Mouse (Mus musculus): ENCODE results near the gene Atp2a3. TPM values are rescaled to one million over a fixed set of nuclear protein-coding genes. Genes with fewer than 3 reads are reported as not detected.

Atp2a3 gene
- polyA plus RNA-seq, 1 experiment from 2014 or later: 0.68 TPM

- H3K9me3 ChIP-seq (ENCODE audit: control insufficient read depth, low read length): no peaks in the 10 kb centered on the region
- H3K4me3 ChIP-seq (ENCODE audit: low read depth, low read length): no peak overlapping the region
- ATAC-seq (ENCODE audit: low FRiP score) (no peak), DNase-seq (ENCODE audit: low spot score) (no peak)
- peaks cover 37% of the 10 kb centered on the region for H3K27me3 ChIP-seq (ENCODE audit: control insufficient read depth, insufficient read depth, low read length)
- no peak overlapping the region for H3K9ac ChIP-seq (ENCODE audit: low read depth, low read length)
- no peak overlapping the region for H3K27ac ChIP-seq (ENCODE audit: low read depth, low read length)
- H3K4me1 ChIP-seq (replicated peaks; ENCODE audit: control insufficient read depth, insufficient read depth, low read length): 0 out of 2 replicates have a peak, but pooled peaks cover 3% of the 10 kb centered on the region
- WGBS: 85% methylated on average over 2 of the region's 2 CpGs
- no peak overlapping the region for H3K4me2 ChIP-seq (replicated peaks; ENCODE audit: low read depth, low read length)
- no peaks in the 10 kb centered on the region for H3K36me3 ChIP-seq (ENCODE audit: control insufficient read depth, insufficient read depth, low read length)
Observed at GRCm38 (mm10) chr11:72962378-72962777, 1.4 kb downstream of the Atp2a3 start.

- Histone ChIP-seq H3K9ac (ENCODE audit: low read depth, low read length) (no peak overlapping the region), H3K27me3 (ENCODE audit: control insufficient read depth, insufficient read depth, low read length) (peaks cover 37% of the 10 kb centered on the region), H3K4me2 (replicated peaks; ENCODE audit: low read depth, low read length) (no peak overlapping the region), H3K27ac (ENCODE audit: low read depth, low read length) (no peak overlapping the region), H3K4me1 (replicated peaks; ENCODE audit: control insufficient read depth, insufficient read depth, low read length) (0 out of 2 replicates have a peak, but pooled peaks cover 3% of the 10 kb centered on the region), H3K4me3 (ENCODE audit: low read depth, low read length) (no peak overlapping the region), H3K9me3 (ENCODE audit: control insufficient read depth, low read length) (no peaks in the 10 kb centered on the region), H3K36me3 (ENCODE audit: control insufficient read depth, insufficient read depth, low read length) (no peaks in the 10 kb centered on the region)
- no peak for ATAC-seq (ENCODE audit: low FRiP score)
- no peak for DNase-seq (ENCODE audit: low spot score)
- WGBS: 59% methylated on average over 7 of the region's 7 CpGs
Observed at GRCm38 (mm10) chr11:72963058-72963788, 2.3 kb downstream of the Atp2a3 start.

- no peak for DNase-seq (ENCODE audit: low spot score)
- Histone ChIP-seq H3K4me2 (replicated peaks; ENCODE audit: low read depth, low read length) (no peak overlapping the region), H3K36me3 (ENCODE audit: control insufficient read depth, insufficient read depth, low read length) (no peaks in the 10 kb centered on the region), H3K4me3 (ENCODE audit: low read depth, low read length) (no peak overlapping the region), H3K9me3 (ENCODE audit: control insufficient read depth, low read length) (no peaks in the 10 kb centered on the region), H3K9ac (ENCODE audit: low read depth, low read length) (no peak overlapping the region), H3K27me3 (ENCODE audit: control insufficient read depth, insufficient read depth, low read length) (peaks cover 36% of the 10 kb centered on the region), H3K4me1 (replicated peaks; ENCODE audit: control insufficient read depth, insufficient read depth, low read length) (0 out of 2 replicates have a peak, but pooled peaks cover 3% of the 10 kb centered on the region), H3K27ac (ENCODE audit: low read depth, low read length) (no peak overlapping the region)
- no peak for ATAC-seq (ENCODE audit: low FRiP score)
- WGBS: 56% methylated on average over 3 of the region's 3 CpGs
Observed at GRCm38 (mm10) chr11:72963789-72964294, 2.9 kb downstream of the Atp2a3 start.

GRCm38 (mm10) chr11:72974995-72975503 is 14.1 kb downstream of the Atp2a3 start:
- Histone ChIP-seq H3K9me3 (ENCODE audit: control insufficient read depth, low read length) (no peaks in the 10 kb centered on the region), H3K27me3 (ENCODE audit: control insufficient read depth, insufficient read depth, low read length) (no peaks in the 10 kb centered on the region; the same call in 1 of the 2 replicates), H3K4me3 (ENCODE audit: low read depth, low read length) (no peak overlapping the region), H3K9ac (ENCODE audit: low read depth, low read length) (no peak overlapping the region), H3K36me3 (ENCODE audit: control insufficient read depth, insufficient read depth, low read length) (no peaks in the 10 kb centered on the region), H3K4me1 (replicated peaks; ENCODE audit: control insufficient read depth, insufficient read depth, low read length) (no peaks in the 10 kb centered on the region), H3K4me2 (replicated peaks; ENCODE audit: low read depth, low read length) (no peak overlapping the region), H3K27ac (ENCODE audit: low read depth, low read length) (no peak overlapping the region)
- DNase-seq (ENCODE audit: low spot score) (no peak), ATAC-seq (ENCODE audit: low FRiP score) (no peak)
- 84% methylated on average over 13 of the region's 13 CpGs for WGBS

- 85% methylated on average over 9 of the region's 9 CpGs for WGBS
Observed at GRCm38 (mm10) chr11:72982516-72982915, 21.5 kb downstream of the Atp2a3 start.

GRCm38 (mm10) chr11:72983283-72983682 is 22.3 kb downstream of the Atp2a3 start:
- H3K4me1 ChIP-seq (replicated peaks; ENCODE audit: control insufficient read depth, insufficient read depth, low read length): no peaks in the 10 kb centered on the region
- ATAC-seq (ENCODE audit: low FRiP score) (no peak), DNase-seq (ENCODE audit: low spot score) (no peak)
- H3K36me3 ChIP-seq (ENCODE audit: control insufficient read depth, insufficient read depth, low read length): no peaks in the 10 kb centered on the region
- H3K4me3 ChIP-seq (ENCODE audit: low read depth, low read length): no peak overlapping the region
- no peak overlapping the region for H3K4me2 ChIP-seq (replicated peaks; ENCODE audit: low read depth, low read length)
- H3K9me3 ChIP-seq (ENCODE audit: control insufficient read depth, low read length): no peaks in the 10 kb centered on the region
- WGBS: 49% methylated on average over 5 of the region's 5 CpGs
- no peak overlapping the region for H3K9ac ChIP-seq (ENCODE audit: low read depth, low read length)
- no peaks in the 10 kb centered on the region; the same call in 1 of the 2 replicates for H3K27me3 ChIP-seq (ENCODE audit: control insufficient read depth, insufficient read depth, low read length)
- H3K27ac ChIP-seq (ENCODE audit: low read depth, low read length): no peak overlapping the region

More at GRCm38 (mm10) chr11:72982516-72982915, 21.5 kb downstream of the Atp2a3 start:
- no peak overlapping the region for H3K4me3 ChIP-seq (ENCODE audit: low read depth, low read length)
- H3K9ac ChIP-seq (ENCODE audit: low read depth, low read length): no peak overlapping the region
- H3K9me3 ChIP-seq (ENCODE audit: control insufficient read depth, low read length): no peaks in the 10 kb centered on the region
- no peak for ATAC-seq (ENCODE audit: low FRiP score)
- no peak overlapping the region for H3K4me2 ChIP-seq (replicated peaks; ENCODE audit: low read depth, low read length)
- no peaks in the 10 kb centered on the region for H3K4me1 ChIP-seq (replicated peaks; ENCODE audit: control insufficient read depth, insufficient read depth, low read length)
- H3K27ac ChIP-seq (ENCODE audit: low read depth, low read length): no peak overlapping the region
- no peaks in the 10 kb centered on the region; the same call in 1 of the 2 replicates for H3K27me3 ChIP-seq (ENCODE audit: control insufficient read depth, insufficient read depth, low read length)
- H3K36me3 ChIP-seq (ENCODE audit: control insufficient read depth, insufficient read depth, low read length): no peaks in the 10 kb centered on the region
- DNase-seq (ENCODE audit: low spot score): no peak

GRCm38 (mm10) chr11:72986745-72987144 is 25.8 kb downstream of the Atp2a3 start:
- 85% methylated on average over 5 of the region's 5 CpGs for WGBS
- no peak overlapping the region for H3K9ac ChIP-seq (ENCODE audit: low read depth, low read length)

GRCm38 (mm10) chr11:72987234-72987633 is 26.3 kb downstream of the Atp2a3 start:
- Histone ChIP-seq H3K27ac (ENCODE audit: low read depth, low read length) (no peak overlapping the region), H3K4me2 (replicated peaks; ENCODE audit: low read depth, low read length) (no peak overlapping the region), H3K36me3 (ENCODE audit: control insufficient read depth, insufficient read depth, low read length) (no peaks in the 10 kb centered on the region), H3K9ac (ENCODE audit: low read depth, low read length) (no peak overlapping the region), H3K4me3 (ENCODE audit: low read depth, low read length) (no peak overlapping the region), H3K4me1 (replicated peaks; ENCODE audit: control insufficient read depth, insufficient read depth, low read length) (no peaks in the 10 kb centered on the region), H3K9me3 (ENCODE audit: control insufficient read depth, low read length) (no peaks in the 10 kb centered on the region), H3K27me3 (ENCODE audit: control insufficient read depth, insufficient read depth, low read length) (no peaks in the 10 kb centered on the region)
- DNase-seq (ENCODE audit: low spot score) (no peak), ATAC-seq (ENCODE audit: low FRiP score) (no peak)
- WGBS: 78% methylated on average over 5 of the region's 5 CpGs

More at GRCm38 (mm10) chr11:72986745-72987144, 25.8 kb downstream of the Atp2a3 start:
- H3K27ac ChIP-seq (ENCODE audit: low read depth, low read length): no peak overlapping the region
- H3K9me3 ChIP-seq (ENCODE audit: control insufficient read depth, low read length): no peaks in the 10 kb centered on the region
- no peak for ATAC-seq (ENCODE audit: low FRiP score)
- H3K4me2 ChIP-seq (replicated peaks; ENCODE audit: low read depth, low read length): no peak overlapping the region
- H3K4me3 ChIP-seq (ENCODE audit: low read depth, low read length): no peak overlapping the region
- no peaks in the 10 kb centered on the region for H3K36me3 ChIP-seq (ENCODE audit: control insufficient read depth, insufficient read depth, low read length)
- DNase-seq (ENCODE audit: low spot score): no peak
- no peaks in the 10 kb centered on the region for H3K4me1 ChIP-seq (replicated peaks; ENCODE audit: control insufficient read depth, insufficient read depth, low read length)
- no peaks in the 10 kb centered on the region for H3K27me3 ChIP-seq (ENCODE audit: control insufficient read depth, insufficient read depth, low read length)

GRCm38 (mm10) chr11:72987807-72988206 is 26.8 kb downstream of the Atp2a3 start:
- no peaks in the 10 kb centered on the region for H3K36me3 ChIP-seq (ENCODE audit: control insufficient read depth, insufficient read depth, low read length)
- H3K4me2 ChIP-seq (replicated peaks; ENCODE audit: low read depth, low read length): no peak overlapping the region
- no peak overlapping the region for H3K9ac ChIP-seq (ENCODE audit: low read depth, low read length)
- no peaks in the 10 kb centered on the region for H3K4me1 ChIP-seq (replicated peaks; ENCODE audit: control insufficient read depth, insufficient read depth, low read length)
- H3K4me3 ChIP-seq (ENCODE audit: low read depth, low read length): no peak overlapping the region
- no peak overlapping the region for H3K27ac ChIP-seq (ENCODE audit: low read depth, low read length)
- ATAC-seq (ENCODE audit: low FRiP score) (no peak), DNase-seq (ENCODE audit: low spot score) (no peak)
- H3K27me3 ChIP-seq (ENCODE audit: control insufficient read depth, insufficient read depth, low read length): no peaks in the 10 kb centered on the region
- WGBS: 81% methylated on average over 5 of the region's 5 CpGs
- no peaks in the 10 kb centered on the region for H3K9me3 ChIP-seq (ENCODE audit: control insufficient read depth, low read length)

Data from hindbrain, embryonic 11.5 days (tissue).